Mouse (Mus musculus) hindlimb bud, embryonic 11.5 days (tissue): ENCODE data around the gene Vkorc1l1.

ENCODE experiments used
- DNase-seq: peaks from one replicate; pipeline ENCODE4 v3.0.0-alpha.2; 2012; ENCODE audit warnings: low read depth, low spot score; ENCODE audit errors: extremely low spot score

Vkorc1l1 gene

DNA sequence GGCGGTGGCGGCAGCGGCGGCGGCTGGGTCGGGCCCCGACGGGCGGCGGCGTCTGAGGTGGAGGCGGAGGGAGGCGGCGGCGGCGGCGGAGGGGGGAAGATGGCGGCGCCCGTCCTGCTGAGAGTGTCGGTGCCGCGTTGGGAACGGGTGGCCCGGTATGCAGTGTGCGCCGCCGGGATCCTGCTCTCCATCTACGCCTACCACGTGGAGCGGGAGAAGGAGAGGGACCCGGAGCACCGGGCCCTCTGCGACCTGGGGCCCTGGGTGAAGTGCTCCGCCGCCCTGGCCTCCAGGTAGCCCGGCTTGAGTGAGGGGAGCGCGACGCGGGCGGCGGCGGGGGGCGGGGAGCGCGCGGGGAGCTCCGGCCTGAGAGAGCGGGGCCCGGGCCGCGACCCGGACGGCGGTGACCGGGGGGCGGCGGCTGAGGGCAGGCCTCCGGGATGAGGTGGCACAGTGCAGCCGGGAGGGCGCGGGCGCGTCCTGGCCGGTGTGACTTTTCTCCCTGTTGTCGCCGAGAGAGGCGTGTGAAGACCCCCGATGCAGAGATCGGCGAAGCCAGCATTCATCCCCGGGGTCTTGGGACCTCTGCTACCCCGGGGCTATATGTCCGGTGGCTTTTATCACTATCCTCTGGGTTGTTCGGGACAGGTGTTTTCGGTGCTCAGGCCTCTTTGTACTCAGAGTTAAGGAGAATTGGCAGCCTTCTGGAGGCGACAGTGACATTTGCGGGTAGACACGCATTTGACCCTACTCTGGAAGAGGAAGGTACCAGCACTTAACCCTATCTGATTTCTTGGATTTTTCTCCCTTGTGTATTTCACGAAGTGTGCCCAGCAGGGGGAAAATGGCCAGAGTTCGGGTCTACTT, 536 bp downstream of the Vkorc1l1 start:
- peak; percentile 5 for DNase-seq

DNA sequence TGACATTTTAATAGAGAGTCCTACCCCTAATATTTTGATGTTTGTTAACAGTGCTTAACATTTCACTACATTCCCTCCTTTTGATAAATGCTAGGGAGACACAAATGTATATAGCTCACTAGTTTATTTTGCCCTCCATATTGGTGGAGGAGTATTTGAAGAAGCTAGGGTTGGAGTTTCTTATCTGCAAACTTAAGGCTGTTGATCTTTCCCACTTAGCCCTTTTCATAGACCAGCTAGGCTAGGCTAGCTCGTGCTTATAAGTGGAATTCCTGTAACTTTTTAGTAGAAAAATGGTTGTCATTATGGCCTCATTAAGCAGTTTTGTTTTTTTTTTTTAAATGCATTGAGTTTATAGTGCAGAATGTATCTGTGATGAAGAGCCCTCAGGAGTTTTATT, 1.6 kb downstream of the Vkorc1l1 start:
- no peak for DNase-seq

DNA sequence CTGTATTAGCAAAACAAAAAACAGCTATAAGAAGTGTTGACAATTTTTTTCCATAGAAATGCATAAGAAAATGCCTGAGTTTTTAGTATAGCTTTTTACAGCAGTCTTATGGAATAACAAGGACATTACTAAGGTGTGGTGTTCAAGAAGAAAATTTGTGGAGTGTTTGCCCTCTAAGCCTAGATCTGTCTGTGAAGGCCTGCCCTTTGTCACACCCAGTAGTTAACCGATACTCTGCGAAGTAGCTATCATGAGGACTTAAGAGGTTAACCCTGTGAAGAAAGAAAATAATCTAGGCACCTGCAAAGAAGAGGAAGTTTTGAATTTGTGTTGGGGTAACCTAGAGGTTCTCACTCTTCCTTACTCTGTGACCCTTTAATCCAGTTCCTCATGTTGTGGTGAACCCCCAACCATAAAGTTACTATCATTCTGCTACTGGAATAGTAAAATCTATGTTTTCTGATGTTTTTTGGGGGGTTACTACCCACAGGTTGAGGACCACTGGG, 5.8 kb downstream of the Vkorc1l1 start:
- DNase-seq: no peak

DNA sequence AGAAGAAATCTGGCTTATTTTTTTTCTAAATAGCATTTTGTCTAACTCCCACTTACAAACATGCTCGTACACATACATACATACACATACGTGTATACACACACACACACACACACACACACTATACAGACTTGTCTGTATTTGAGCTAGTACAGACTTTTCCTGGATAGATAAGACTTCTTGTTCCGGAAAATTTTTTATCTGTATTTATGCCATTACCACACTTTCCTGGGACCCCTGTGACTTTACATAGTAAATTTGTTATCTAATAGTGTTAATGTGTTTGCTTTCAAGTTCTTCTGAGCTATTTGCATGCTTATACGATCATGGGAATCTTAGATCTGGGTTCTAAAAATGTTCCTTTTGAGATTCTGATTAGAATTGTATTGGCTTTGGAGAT, 10.4 kb downstream of the Vkorc1l1 start:
- no peak for DNase-seq

DNA sequence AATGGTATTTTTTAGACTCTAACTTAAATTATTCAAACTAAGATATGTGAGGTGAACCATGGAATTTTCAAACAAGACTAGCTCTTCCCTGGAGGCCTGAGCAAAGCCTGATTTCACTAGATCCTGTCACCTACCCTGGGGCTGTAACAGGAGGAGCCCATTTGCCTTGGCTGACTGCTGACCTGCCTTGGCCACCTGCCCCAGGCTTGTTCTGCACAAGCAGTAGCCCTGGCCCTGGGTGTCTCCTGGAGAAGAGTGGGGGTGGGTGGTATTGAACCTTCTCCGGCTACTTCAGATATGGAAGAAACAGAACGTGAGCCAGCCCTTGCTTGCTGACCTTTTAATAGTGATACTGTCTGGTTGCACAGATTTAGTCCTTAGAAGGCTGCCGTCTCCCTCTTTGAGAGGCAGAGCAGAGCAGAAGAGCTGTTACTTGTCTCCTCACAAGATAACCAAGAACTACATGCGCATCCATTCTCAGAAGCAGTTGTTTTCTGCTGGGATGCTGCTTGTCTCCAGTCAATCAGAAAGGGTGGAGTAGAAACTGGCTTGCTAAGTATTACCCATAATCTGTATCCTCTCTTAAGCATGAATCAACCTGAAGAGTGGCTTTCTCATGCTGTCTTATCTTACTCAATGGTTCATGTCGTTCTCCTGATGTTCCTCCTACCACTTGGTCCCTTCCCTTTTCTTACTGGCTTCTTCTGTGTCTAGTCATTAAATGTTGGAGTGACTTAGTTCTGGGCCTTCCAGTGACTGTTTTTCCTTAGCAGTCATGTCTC, 12.9 kb downstream of the Vkorc1l1 start:
- no peak for DNase-seq

DNA sequence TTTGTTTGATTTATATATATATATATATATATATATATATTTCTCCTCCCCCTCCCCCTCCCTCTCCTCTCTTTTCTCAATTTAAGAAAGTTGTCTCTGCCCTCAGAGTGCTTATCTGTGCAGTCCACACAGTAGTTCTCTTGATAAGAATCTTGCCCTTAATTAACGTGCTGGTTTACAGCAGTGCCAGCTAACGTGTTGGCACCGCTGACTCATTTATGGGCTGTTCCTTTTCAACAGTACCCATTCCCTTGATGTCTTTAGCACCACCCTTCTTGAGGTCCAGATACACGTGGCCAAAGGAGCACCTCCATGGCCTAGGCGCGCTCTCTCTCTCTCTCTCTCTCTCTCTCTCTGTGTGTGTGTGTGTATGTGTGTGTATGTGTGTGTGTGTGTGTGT, 14.0 kb downstream of the Vkorc1l1 start:
- DNase-seq: no peak

DNA sequence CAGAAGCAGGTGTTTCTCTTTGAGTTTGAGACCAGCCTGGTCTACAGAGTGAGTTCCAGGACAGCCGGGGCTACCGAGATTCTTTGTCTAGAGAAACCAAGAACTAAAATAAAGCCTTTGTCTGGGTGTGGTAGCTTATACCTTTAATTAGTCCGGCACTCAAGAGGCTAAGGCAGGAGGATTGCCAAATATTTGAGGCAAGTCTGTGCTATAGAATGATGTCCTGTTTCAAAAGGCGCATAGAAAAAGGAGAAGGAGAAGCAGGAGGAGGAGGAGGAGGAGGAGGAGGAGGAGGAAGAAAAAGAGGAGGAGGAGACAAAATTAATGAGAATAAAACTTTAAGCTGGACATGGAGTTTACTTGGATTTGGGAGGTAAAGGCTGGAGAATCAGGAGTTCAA, 21.5 kb downstream of the Vkorc1l1 start:
- no peak for DNase-seq

DNA sequence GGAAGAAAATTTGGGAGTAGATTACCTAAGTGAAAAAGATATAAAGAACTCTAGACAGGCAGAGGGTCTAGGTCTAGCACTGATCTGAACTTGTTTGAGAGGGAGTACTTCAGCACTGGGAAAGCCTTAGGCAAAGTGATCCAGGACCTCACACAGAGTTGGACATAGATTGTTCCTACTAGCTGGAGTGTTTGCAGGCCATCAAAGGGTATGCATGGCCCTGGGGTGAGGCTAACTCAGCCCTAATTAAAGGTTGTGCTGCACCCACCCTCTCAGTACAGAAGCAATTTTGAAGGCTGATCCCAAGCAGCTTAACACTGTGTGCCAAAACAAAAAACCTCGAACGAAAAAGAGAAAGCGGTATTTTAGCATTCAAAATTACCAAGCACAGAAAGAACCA, 24.7 kb downstream of the Vkorc1l1 start:
- no peak for DNase-seq

DNA sequence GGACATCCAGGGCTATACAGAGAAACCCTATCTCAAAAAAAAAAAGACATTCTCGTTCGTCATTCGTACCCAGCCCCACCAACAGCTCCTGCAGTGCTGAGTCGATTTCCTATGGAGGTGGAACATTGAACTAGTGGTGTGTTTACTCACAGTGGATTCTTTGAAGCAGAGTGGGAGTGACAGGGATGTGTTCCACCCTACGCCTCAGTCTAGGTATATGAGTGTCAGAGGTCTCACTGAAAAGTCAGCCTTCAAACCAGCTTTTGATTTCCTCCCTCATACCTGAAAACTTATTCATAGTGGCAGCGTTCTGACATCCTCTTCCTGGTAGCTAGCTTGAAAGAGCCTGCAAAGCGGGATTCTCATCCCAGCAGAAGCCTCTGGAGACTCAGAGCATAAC, 26.6 kb downstream of the Vkorc1l1 start:
- DNase-seq: no peak

DNA sequence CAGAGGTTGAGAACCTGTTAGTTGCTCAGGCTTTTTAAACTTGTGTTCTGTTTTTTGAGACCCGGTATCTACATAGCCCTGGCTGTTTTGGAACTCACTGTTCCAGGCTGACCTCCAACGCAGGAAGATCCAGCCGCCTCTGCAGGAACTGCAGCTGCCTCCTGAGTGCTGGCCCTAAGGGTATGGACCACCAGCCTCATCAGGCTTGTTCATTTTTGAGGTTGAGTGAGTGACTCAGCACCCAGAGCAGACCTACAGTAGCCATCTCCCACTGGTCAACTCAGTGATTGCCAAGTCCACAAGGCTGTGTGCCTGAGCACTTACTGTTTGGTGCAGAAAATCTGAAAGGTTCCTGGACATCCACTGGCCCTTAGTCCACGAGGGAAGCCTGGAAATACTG, 29.7 kb downstream of the Vkorc1l1 start:
- no peak for DNase-seq

DNA sequence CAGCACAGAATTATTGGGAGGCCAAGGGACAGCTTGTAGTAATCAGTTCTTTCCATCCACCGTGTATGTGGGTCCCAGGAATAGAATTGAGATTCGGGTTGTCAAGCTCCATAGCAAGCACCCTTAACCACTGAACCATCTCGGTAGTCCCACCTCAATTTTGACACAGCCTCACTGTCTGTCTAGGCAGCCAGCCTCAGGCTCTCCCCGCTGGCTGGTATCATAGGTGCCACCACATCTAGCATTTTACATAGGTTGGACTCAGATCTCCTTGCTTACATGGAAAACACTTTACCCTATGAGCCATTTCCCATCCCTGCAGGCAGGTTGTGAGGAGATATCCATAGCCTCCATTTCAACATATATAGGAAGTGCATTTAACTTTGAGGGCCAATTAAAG, 32.6 kb downstream of the Vkorc1l1 start:
- no peak for DNase-seq

DNA sequence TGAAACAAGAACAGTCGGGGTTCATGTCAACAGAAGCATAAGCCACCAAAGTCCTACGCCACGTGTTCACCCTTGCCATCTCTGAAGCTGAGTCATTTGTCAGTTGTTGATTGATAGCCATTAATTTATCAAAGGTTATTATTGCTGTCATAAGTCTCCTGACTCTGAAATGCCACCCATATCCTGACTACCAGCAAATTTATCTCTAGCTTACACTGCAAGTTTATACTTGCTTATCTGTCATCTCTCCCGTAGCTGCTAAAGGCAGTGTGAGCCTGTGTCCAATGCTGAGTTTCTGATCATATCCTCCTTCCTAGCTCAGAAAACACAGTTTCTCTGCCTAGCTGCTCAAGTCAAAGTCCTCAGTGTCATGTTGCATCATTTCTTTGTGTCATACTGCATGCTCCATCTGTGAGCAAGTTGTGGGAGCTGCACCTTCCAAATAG, 33.1 kb downstream of the Vkorc1l1 start:
- DNase-seq: no peak

DNA sequence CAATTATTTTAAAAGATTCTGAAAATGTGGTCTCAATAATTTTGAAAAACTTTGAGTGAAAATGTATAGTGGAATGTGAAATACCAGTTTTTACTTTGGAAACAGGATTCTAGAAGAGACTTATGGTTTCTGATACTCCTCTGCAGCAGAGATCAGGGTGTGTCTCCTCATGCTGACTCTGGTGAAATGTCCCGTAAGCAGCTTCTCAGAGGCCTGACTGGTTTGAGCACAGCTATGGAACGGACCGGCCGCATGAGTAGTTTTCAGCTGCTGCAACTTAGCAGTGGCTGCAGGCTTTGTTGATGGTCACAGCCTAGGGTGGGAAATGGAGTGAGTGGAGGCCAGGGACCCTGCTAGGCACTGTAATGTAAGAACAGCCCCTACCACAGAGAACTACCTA, 36.0 kb downstream of the Vkorc1l1 start:
- no peak for DNase-seq

DNA sequence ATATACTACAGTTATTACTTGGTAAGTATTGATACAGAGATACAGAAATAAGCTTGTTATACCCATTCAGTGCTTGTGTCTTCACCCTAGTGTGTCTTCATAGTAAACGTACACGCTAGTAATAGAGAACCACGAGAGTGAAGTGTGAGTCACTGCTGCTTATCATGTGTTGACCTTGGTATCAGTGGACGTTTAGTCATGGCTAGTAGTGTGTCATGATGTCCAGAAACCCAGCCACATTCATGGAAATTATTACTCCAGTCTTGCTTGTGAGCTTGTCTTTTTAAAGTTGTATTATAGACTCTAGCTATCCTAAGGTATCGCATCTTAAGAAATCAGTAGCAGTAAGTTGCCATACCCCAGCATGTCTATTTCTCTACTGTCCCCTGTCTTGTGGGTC, 36.8 kb downstream of the Vkorc1l1 start:
- no peak for DNase-seq

DNA sequence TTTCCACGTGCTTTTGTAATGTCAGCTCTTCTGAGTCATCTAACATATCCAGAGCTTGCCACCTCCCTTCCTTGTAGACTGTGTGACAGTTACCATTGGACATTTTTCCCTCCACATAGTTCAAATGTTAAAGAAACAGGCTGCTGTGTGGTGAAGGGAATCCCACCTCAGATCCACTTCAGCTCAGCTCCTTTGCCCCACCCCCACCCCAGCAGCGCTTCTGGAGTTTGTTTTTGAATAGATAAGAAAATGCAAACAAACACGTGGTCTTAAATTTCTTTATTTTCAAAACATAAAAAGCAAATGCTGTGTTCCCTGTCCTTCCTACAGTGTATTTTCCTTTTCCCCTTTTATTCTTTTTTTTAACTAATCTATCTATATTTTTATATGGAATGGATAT, 38.4 kb downstream of the Vkorc1l1 start:
- DNase-seq: no peak

DNA sequence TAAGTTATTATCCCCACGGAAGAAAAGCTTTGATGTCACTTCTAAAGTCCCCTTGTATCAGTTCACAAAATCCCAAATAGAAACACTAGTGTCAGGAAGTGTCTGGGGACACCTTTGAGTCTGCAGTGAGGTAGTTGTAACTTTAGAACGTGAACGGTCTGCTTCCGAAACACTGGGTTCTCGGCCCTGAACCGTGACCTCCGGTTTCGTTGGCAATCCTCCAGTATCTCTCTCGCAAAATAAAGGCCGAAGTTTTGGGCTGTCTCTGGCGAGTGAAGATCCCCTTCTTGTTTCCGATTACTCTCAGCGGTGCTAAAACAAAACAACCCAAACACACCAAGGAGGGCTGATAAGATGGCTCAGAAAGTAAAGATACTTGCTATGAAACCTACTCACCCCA, 47.6 kb downstream of the Vkorc1l1 start:
- DNase-seq: no peak

DNA sequence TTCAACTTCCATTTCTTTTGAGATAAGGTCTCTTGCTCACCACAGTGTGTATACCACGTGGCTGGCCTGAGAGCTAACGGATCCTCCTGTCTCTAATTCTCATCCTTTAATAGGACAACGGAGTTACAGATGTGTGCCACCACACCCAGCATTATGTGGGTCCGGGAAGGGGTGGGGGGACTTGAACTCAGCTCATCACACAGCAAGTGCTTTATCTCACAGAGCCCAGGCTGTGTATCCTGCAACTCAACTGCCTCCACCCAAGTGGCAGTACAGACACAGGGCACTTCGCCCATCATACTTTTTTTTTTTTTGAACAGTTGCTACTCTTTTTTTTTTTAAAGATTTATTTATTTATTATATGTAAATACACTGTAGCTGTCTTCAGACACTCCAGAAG, 50.1 kb downstream of the Vkorc1l1 start:
- no peak for DNase-seq

DNA sequence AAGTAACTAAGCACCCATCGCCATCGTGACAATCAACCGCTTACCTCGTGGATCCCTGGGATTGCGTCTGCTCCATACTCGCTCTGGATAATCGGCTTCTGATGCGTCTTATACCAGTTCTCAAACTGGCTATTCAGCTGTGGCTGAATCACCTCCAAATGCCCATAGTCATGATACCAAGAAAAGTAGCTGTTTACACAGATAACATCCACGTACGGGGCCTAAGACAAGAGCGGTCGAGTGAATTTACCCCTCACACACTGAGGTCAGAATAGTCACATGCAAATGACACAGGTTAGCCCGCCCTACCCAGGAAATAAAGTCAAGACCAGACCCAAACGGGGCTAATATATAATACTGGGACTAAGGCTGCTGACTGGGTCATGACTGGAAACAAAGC, 51.6 kb downstream of the Vkorc1l1 start:
- DNase-seq: no peak

DNA sequence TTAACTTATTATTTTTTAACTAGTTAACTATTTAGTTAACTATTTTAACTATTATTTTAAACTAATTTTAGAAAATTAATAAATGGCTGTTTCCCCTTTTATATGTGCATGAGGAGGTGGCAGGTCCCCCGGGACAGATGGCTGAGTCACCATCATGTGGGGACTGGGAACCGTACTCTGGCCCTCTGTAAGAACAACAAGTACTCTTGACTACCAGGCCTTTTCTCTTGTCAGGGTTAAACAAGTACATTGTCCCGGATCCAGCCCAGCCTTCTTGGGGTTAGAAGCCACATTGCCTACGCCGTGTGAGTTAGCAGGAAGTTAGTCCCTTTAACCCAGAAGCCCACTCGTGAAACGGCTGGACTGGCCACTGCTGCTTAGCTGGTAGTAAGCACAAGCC, 53.2 kb downstream of the Vkorc1l1 start:
- no peak for DNase-seq

DNA sequence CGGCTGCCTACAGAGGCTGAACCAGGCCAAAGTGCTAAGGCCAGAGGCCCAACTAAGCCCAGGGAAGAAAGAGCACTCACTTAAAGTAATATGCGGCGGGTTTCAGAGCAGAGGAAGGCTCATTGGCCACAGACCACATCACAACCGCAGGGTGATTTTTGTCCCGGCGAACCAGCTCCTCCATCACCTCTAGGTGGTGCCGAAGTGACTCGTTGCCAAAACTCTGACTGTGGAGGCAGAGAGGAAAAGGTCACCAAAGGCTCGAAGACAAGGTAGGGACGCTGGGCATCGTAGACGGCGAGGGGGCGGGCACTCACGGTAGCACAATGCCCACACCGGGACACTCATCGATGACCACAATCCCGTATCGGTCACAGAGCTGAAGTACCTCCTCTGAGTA, 55.9 kb downstream of the Vkorc1l1 start:
- DNase-seq: no peak

DNA sequence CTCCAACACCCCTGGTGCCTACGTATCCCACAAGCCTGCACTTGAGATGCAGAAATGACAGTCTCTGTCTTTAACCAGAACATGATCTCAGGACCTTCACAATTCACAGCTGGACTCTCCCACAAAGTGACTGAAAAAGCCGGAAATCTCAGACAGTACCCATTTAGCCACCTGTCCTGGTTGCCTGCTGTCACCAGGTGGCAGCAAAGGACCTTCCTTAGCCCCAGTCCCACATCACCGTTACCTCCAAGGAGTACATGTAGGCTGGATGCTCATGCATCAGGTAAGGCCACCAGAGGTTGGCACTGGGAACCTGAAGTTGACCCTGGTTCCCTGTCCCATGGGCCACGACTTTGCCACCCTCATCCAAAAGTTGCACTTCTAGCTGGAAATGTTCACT, 57.3 kb downstream of the Vkorc1l1 start:
- no peak for DNase-seq

DNA sequence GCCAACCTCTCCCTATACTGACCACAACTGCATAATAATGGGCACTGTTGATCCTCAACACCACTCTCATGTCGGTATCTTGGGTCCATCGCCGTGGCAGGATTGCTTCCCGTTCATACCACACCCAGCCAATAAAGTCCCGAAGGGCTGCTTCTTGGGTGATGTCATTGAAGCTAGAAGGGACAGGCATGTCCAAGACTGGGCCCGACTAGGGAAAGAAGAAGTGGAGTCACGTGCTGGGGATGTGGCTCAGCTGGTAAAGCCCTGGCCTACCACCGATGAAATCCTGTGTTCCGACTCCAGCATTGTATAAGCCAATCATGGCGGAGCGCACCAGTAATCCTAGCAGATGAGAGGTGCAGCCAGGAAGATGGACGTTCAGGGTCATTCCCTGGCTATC, 59.0 kb downstream of the Vkorc1l1 start:
- DNase-seq: no peak
